Mouse (Mus musculus) testis, adult 2 months (tissue): ENCODE measurements around the gene Gm21969.

Experiments
- CTCF ChIP-seq: fragments of 200-500 bp; IDR thresholded peaks from 2 replicates; pipeline ENCODE4 v1.5.1; 2012; ENCODE audit warnings: low read depth, mild to moderate bottlenecking, inconsistent platforms, low read length, moderate library complexity; ENCODE audit not compliant: control insufficient read depth, insufficient read depth, insufficient replicate concordance
- POLR2A ChIP-seq: fragments of 200-500 bp; IDR thresholded peaks from 2 replicates; pipeline ENCODE4 v1.6.1; 2012; ENCODE audit warnings: low read depth, mild to moderate bottlenecking, inconsistent platforms, low read length, moderate library complexity; ENCODE audit not compliant: control insufficient read depth

GRCm38 (mm10) chr4:139583629-139584245 is 19.2 kb upstream of the Gm21969 start:
- TF ChIP-seq POLR2A (no peak), CTCF (no peak)
